Mouse (Mus musculus): ENCODE results near the gene Ifit3.
"Not testable (repeated sequence)": the region's sequence is repeated elsewhere in the genome, so short reads cannot be mapped to it uniquely, and the experiment has no call there.

Ifit3 gene

GRCm38 (mm10) chr19:34587898-34588692 is 4.8 kb downstream of the Ifit3 start:
- peak; percentile 62 for DNase-seq (ENCODE audit: low read depth)

GRCm38 (mm10) chr19:34588959-34589358 is 5.6 kb downstream of the Ifit3 start:
- peak; percentile 35 for DNase-seq (ENCODE audit: low read depth)

DNA sequence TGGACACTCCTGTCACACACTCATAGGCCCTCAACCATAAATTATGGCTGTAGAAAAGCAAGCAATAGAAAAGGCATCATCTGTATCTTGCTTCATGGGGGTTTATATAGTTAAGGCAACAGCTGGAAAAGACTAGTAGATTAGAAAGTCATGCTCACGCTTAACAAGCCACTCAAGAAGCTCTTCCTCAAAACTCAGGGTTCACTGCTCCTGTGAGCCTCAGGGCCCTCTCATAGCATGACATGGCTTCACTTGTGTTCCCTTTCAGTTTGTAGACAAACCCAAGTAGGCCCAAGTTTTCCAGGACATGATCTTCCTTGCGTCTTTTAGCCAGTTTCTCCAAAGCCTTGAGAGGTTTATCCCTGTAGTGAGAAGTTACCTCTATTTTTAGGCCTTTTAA is 10.1 kb downstream of the Ifit3 start:
- DNase-seq (ENCODE audit: low read depth), result no peak

DNA sequence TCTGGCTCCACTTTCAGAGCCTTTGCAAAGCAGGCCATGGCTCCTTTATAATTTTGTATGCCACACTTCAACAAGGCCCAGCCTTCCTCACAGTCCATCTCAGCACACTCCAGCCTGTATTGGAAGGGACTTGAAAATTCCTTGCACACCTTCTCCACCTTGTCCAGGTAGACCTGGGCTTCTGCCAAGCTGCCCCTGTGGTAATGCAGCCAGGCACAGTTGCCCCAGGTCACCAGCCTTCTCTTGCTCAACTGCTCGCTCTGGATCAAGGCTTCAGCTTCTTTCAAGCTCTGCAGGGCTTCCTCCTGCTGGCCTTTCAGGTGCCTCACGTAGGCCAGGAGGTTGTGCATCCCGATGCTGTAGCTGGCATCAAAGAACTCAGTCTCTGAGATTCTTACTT is 11.2 kb downstream of the Ifit3 start:
- not testable (repeated sequence) for DNase-seq (ENCODE audit: low read depth)

DNA sequence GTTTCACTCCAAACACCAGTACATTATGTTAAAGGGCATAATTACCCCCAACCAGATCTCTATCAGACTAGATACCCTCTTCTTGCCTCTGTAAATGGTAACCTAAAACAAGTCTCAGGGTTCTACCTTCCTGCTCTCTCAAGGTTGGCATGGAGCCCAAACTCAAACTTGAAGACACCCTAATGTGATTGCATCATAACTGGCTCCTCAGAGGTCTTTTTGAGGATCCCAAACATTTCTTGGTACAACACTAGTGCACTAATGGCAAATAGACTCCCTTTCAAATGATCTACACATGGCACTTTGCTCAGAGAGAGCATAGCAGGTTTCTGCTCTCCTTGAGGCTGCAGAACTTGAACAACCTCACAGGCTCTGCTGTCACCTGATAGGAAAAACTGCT is 13.5 kb downstream of the Ifit3 start:
- DNase-seq (ENCODE audit: low read depth), result peak; percentile 60

GRCm38 (mm10) chr19:34598341-34598740 is 15.0 kb downstream of the Ifit3 start:
- DNase-seq (ENCODE audit: low read depth), result peak; percentile 38

- peak; percentile 87 for DNase-seq (ENCODE audit: low read depth)
Measured at GRCm38 (mm10) chr19:34599250-34599649, 15.9 kb downstream of the Ifit3 start.

DNA sequence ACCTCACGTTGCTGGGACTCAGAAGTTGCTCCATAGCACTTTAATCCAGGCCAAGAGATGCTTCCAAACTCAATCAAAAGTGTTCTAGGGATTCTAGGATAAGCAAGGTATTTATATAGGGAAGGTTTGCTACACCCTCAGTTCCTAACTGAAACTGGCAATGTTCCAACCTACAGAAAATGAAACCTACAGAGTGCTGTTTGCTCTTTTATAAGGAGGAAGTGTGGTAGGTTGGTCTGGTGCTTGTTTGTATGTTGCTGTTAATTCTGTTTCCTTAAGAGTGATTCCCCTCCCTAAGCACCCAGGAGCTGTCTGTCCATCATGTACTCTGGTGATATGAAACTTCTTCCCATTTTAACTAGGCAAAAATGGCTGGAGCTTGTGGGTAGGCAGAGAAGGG is 18.6 kb downstream of the Ifit3 start, which contains the start of gene Ifit1bl1:
Gene Ifit1bl1 (minus strand): TSS at position 69 of the 400 bp plus-strand sequence.
- DNase-seq (ENCODE audit: low read depth), result peak; percentile 86

DNA sequence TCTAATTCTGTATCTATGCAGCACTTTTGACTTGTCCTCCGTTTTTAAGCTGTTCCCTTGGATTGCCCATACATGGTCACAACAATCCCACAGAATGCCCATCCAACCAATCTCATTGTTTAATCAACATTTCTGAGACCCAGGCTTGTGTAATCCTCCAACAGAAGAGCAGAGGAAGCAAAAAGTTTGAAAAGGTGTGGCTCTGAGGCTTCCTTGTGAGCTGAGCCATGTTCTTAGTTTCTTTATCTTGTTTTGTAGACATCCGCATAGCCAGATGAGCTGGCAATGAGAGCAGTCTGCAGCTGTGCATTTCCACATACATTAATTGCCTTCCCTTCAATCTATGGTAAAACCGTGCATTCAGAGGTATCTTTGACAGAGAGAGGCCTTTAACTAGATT is 22.1 kb downstream of the Ifit3 start:
- DNase-seq (ENCODE audit: low read depth), result peak; percentile 72

GRCm38 (mm10) chr19:34607237-34608051 is 24.1 kb downstream of the Ifit3 start, which contains the start of gene Ifit3b:
Gene Ifit3b (plus strand): TSS chr19:34607970.
- peak; percentile 57 for DNase-seq (ENCODE audit: low read depth)

DNA sequence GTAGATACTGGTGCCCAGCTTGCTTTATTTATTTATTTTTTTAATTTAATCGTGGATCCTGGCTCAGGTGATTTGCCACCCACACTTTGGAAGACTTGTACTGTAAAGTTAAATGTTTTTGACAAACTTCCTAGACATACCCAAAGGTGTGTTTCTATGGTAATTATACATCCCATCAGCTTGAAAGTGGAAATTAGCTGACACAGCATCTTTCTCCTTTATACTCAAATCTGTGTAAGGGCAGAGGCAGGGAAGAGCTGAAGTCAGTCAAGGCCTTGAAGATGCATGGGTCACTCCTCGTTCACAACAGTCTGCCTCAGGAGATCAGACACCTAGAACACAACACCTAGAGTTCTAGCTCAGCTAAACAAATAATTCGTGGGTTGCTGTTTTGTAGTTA is 26.8 kb downstream of the Ifit3 start:
- DNase-seq (ENCODE audit: low read depth), result not testable (repeated sequence)

- DNase-seq (ENCODE audit: low read depth), result not testable (repeated sequence)
Measured at GRCm38 (mm10) chr19:34612243-34613001, 29.1 kb downstream of the Ifit3 start.

DNA sequence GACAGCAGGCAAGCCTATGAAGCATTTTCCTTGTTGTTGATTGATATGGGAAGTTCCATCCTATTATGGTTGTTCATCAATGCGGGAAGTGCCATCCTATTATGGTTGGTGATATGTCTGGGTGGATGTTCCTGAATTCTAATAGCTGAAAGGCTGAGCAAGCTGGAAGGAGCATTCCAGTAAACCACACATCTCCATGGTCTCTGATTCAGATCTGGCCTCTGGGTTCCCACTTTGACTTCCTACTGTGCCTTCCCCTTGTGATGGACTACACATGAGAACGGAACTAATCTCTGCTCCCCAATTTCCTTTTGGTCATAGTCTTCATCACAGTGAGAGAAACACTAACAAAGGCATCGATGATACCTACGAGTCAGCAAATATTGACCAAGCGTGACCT is 37.5 kb downstream of the Ifit3 start:
- DNase-seq (ENCODE audit: low read depth), result no peak

DNA sequence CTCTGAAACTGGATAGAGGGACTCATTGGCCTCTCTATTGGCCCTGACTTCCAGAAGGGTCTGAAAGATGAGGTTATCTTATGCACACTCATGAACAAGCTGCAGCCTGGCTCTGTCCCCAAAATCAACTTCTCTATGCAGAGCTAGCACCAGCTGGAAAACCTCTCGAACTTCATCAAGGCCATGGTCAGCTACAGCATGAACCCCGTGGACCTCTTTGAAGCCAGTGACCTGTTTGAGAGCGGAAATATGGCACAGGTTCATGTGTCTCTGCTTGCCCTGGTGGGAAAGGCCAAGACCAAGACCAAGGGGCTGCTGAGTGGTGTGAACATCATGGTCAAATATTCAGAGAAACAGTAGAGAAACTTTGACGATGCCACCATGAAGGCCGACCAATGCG is 40.5 kb downstream of the Ifit3 start:
- DNase-seq (ENCODE audit: low read depth), result no peak

DNA sequence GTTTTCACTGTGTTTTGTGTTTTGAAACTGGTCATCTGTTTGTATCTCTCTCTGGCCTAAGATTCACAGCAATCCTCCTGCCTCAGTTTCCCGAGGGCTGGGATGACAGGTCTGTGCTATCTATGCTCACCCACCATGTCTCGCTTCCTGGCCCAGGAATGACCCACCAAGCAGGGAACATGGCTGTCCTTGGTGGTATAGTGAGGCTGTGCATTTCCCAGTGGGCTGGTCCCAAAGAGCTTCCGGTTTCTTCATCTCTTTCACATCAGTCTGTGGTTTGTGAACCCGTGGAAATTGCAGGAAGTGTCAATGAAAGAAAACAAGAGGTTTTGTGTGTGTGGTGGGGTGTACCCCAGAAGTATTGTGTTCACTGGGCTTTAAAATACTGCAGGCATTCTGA is 41.3 kb downstream of the Ifit3 start:
- no peak for DNase-seq (ENCODE audit: low read depth)

DNA sequence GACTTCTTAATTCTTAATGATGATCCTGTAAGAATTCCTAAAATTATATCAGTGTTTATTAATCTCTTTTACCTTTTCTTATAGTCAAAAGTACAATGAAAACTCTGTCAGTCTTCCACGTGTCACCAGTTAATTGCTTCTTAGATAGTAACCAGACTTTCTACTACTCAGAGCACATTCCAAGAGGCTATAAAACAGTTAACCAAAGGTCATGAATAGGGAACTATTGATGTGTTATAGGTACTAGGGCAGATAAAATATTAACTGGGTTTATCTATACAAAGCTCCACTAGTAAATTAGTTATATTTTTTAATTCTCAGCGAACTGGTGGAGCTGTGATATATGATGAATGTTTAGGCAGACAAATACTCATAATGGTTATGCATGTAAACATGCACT is 44.2 kb downstream of the Ifit3 start:
- DNase-seq (ENCODE audit: low read depth), result no peak

GRCm38 (mm10) chr19:34631487-34631886 is 48.2 kb downstream of the Ifit3 start:
- no peak for DNase-seq (ENCODE audit: low read depth)

DNA sequence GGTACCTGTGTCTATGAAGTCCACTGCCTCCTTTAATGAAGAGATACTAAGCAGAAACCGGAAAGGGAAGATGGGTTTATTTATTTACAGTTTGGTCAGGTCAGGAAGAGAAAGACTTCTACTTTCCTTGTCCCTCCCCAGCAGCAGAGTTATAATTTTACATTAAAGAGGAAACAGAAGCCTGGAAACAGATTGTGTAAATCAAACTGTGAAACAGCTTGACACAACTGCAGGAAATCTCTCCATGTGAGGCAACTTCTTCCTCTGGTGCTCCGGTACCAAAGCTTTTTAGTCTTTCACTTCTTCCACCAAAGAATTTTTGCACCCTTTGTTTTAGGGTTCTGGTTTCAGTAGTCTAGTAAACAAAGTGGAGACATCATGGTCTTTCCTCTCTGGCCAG is 50.2 kb downstream of the Ifit3 start:
- DNase-seq (ENCODE audit: low read depth), result no peak

DNA sequence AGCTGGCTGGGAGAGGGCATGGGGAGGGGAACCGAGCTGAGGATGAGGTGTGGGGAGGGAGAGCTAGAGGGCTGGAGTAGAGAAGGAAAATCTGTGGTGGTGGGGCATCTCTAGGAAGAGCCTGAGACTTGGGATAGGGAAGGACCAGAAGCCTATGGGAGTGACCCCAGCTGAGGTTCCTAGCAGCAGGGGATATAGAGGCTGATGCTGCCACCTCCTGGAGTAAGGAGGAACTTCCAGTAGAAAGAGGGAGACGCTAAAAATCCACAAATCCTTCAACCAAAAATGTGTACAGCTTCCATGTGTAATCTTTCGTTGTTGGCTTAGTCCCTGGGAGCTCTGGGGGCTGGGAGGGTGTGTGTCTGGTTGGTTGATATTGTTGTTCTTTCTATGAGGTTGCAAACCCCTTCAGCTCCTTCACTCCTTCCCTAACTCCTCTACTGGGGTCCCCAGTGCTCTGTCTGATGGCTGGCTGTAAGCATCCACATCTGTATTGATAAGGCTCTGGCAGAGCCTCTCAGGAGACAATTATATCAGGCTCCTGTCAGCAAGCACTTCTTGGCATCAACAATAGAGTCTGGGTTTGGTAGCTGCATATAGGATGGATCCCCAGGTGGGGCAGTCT is 53.7 kb downstream of the Ifit3 start:
- DNase-seq (ENCODE audit: low read depth), result peak; percentile 82
